Mouse (Mus musculus): ENCODE measurements around the gene Drg1. TPM values are rescaled to one million over a fixed set of nuclear protein-coding genes. Genes with fewer than 3 reads are reported as not detected.

Gene Drg1
- polyA plus RNA-seq, 1 experiment from 2014 or later = 226 TPM

GRCm38 (mm10) chr11:3247387-3247786 lies 18.8 kb downstream of the Drg1 start:
- H3K9me3 ChIP-seq = no peaks in the 10 kb centered on the region
- no peak overlapping the region for H3K27ac ChIP-seq
- no peaks in the 10 kb centered on the region for H3K4me1 ChIP-seq
- no peak overlapping the region for H3K4me3 ChIP-seq
- H3K4me2 ChIP-seq (replicated peaks) = no peak overlapping the region
- no peak overlapping the region for H3K9ac ChIP-seq
- no peaks in the 10 kb centered on the region for H3K27me3 ChIP-seq
- peaks cover 93% of the 10 kb centered on the region for H3K36me3 ChIP-seq
- no peak for ATAC-seq (ENCODE audit: low FRiP score, low read depth)
- WGBS = 95% methylated on average over 2 of the region's 2 CpGs

GRCm38 (mm10) chr11:3243771-3244170 lies 22.4 kb downstream of the Drg1 start:
- WGBS = 86% methylated on average over 4 of the region's 4 CpGs
- Histone ChIP-seq H3K4me3 (no peak overlapping the region), H3K36me3 (peaks cover 91% of the 10 kb centered on the region), H3K9ac (no peak overlapping the region), H3K27ac (no peak overlapping the region), H3K9me3 (no peaks in the 10 kb centered on the region), H3K27me3 (no peaks in the 10 kb centered on the region), H3K4me2 (replicated peaks) (no peak overlapping the region), H3K4me1 (no peaks in the 10 kb centered on the region)
- ATAC-seq (ENCODE audit: low FRiP score, low read depth) = no peak

- no peak overlapping the region for H3K4me3 ChIP-seq
- no peak for ATAC-seq (ENCODE audit: low FRiP score, low read depth)
- H3K27me3 ChIP-seq = no peaks in the 10 kb centered on the region
- peaks cover 90% of the 10 kb centered on the region for H3K36me3 ChIP-seq
- H3K9ac ChIP-seq = no peak overlapping the region
- WGBS = 94% methylated on average over 7 of the region's 7 CpGs
- no peaks in the 10 kb centered on the region for H3K9me3 ChIP-seq
- no peak overlapping the region for H3K27ac ChIP-seq
- no peak overlapping the region for H3K4me2 ChIP-seq (replicated peaks)
- no peaks in the 10 kb centered on the region for H3K4me1 ChIP-seq
Observed at GRCm38 (mm10) chr11:3242395-3242794, 23.8 kb downstream of the Drg1 start.

- Histone ChIP-seq H3K9me3 (peaks cover 4% of the 10 kb centered on the region; the same call in 1 of the 2 replicates), H3K9ac (no peak overlapping the region), H3K36me3 (peaks cover 95% of the 10 kb centered on the region), H3K4me1 (no peaks in the 10 kb centered on the region), H3K27ac (no peak overlapping the region), H3K4me2 (replicated peaks) (no peak overlapping the region), H3K4me3 (no peak overlapping the region), H3K27me3 (no peaks in the 10 kb centered on the region)
- WGBS = 92% methylated on average over 5 of the region's 5 CpGs
- ATAC-seq (ENCODE audit: low FRiP score, low read depth) = no peak
Observed at GRCm38 (mm10) chr11:3235277-3235676, 30.9 kb downstream of the Drg1 start.

GRCm38 (mm10) chr11:3233704-3234103 lies 32.5 kb downstream of the Drg1 start:
- H3K4me3 ChIP-seq = no peak overlapping the region
- no peaks in the 10 kb centered on the region for H3K27me3 ChIP-seq
- H3K9me3 ChIP-seq = peaks cover 4% of the 10 kb centered on the region; the same call in 1 of the 2 replicates
- WGBS = 85% methylated on average over 4 of the region's 4 CpGs
- ATAC-seq (ENCODE audit: low FRiP score, low read depth) = no peak
- no peak overlapping the region for H3K9ac ChIP-seq
- peaks cover 95% of the 10 kb centered on the region for H3K36me3 ChIP-seq
- no peak overlapping the region for H3K27ac ChIP-seq
- H3K4me2 ChIP-seq (replicated peaks) = no peak overlapping the region
- no peaks in the 10 kb centered on the region for H3K4me1 ChIP-seq

GRCm38 (mm10) chr11:3232248-3232647 lies 34.0 kb downstream of the Drg1 start:
- Histone ChIP-seq H3K4me3 (no peak overlapping the region), H3K9me3 (peaks cover 3% of the 10 kb centered on the region; the same call in 1 of the 2 replicates), H3K4me2 (replicated peaks) (no peak overlapping the region), H3K27me3 (no peaks in the 10 kb centered on the region), H3K27ac (no peak overlapping the region), H3K4me1 (no peaks in the 10 kb centered on the region), H3K36me3 (peaks cover 89% of the 10 kb centered on the region), H3K9ac (no peak overlapping the region)
- no peak for ATAC-seq (ENCODE audit: low FRiP score, low read depth)
- 88% methylated on average over 3 of the region's 3 CpGs for WGBS

GRCm38 (mm10) chr11:3227113-3227512 lies 39.1 kb downstream of the Drg1 start:
- Histone ChIP-seq H3K27ac (no peak overlapping the region), H3K9ac (no peak overlapping the region), H3K4me2 (replicated peaks) (no peak overlapping the region), H3K4me3 (no peak overlapping the region), H3K27me3 (no peaks in the 10 kb centered on the region), H3K4me1 (no peaks in the 10 kb centered on the region), H3K36me3 (peaks cover 86% of the 10 kb centered on the region), H3K9me3 (no peaks in the 10 kb centered on the region)
- ATAC-seq (ENCODE audit: low FRiP score, low read depth) = no peak
- WGBS = 95% methylated on average over 3 of the region's 3 CpGs

GRCm38 (mm10) chr11:3223105-3223504 lies 43.1 kb downstream of the Drg1 start:
- H3K4me2 ChIP-seq (replicated peaks) = no peak overlapping the region
- WGBS = 80% methylated on average over 5 of the region's 5 CpGs
- no peak overlapping the region for H3K4me3 ChIP-seq

GRCm38 (mm10) chr11:3212526-3212925 lies 53.7 kb downstream of the Drg1 start:
- no peak for ATAC-seq (ENCODE audit: low FRiP score, low read depth)
- Histone ChIP-seq H3K27me3 (no peaks in the 10 kb centered on the region), H3K4me2 (replicated peaks) (no peak overlapping the region), H3K4me1 (no peaks in the 10 kb centered on the region), H3K36me3 (peaks cover 80% of the 10 kb centered on the region), H3K9me3 (no peaks in the 10 kb centered on the region), H3K4me3 (no peak overlapping the region), H3K9ac (no peak overlapping the region), H3K27ac (no peak overlapping the region)
- 88% methylated on average over 1 of the region's 1 CpGs for WGBS

More at GRCm38 (mm10) chr11:3223105-3223504, 43.1 kb downstream of the Drg1 start:
- Histone ChIP-seq H3K9ac (no peak overlapping the region), H3K36me3 (peaks cover 82% of the 10 kb centered on the region), H3K9me3 (no peaks in the 10 kb centered on the region), H3K27me3 (no peaks in the 10 kb centered on the region), H3K27ac (no peak overlapping the region), H3K4me1 (no peaks in the 10 kb centered on the region)
- no peak for ATAC-seq (ENCODE audit: low FRiP score, low read depth)

- H3K27ac ChIP-seq = no peak overlapping the region
- H3K4me1 ChIP-seq = peaks cover 11% of the 10 kb centered on the region
- 96% methylated on average over 3 of the region's 3 CpGs for WGBS
- no peak overlapping the region for H3K9ac ChIP-seq
- ATAC-seq (ENCODE audit: low FRiP score, low read depth) = no peak
- no peak overlapping the region for H3K4me2 ChIP-seq (replicated peaks)
- no peaks in the 10 kb centered on the region for H3K27me3 ChIP-seq
- H3K4me3 ChIP-seq = no peak overlapping the region
- no peaks in the 10 kb centered on the region for H3K9me3 ChIP-seq
- peaks cover 63% of the 10 kb centered on the region for H3K36me3 ChIP-seq
Observed at GRCm38 (mm10) chr11:3206783-3207182, 59.4 kb downstream of the Drg1 start.

GRCm38 (mm10) chr11:3205207-3205606 lies 61.0 kb downstream of the Drg1 start:
- H3K4me1 ChIP-seq = peaks cover 11% of the 10 kb centered on the region
- WGBS = 90% methylated on average over 3 of the region's 3 CpGs
- H3K36me3 ChIP-seq = peaks cover 54% of the 10 kb centered on the region
- no peaks in the 10 kb centered on the region for H3K27me3 ChIP-seq
- H3K9ac ChIP-seq = no peak overlapping the region
- no peak overlapping the region for H3K27ac ChIP-seq
- ATAC-seq (ENCODE audit: low FRiP score, low read depth) = no peak
- H3K9me3 ChIP-seq = no peaks in the 10 kb centered on the region
- H3K4me3 ChIP-seq = no peak overlapping the region
- H3K4me2 ChIP-seq (replicated peaks) = no peak overlapping the region

GRCm38 (mm10) chr11:3203771-3204170 lies 62.4 kb downstream of the Drg1 start:
- ATAC-seq (ENCODE audit: low FRiP score, low read depth) = no peak
- Histone ChIP-seq H3K4me1 (peaks cover 11% of the 10 kb centered on the region), H3K36me3 (peaks cover 43% of the 10 kb centered on the region), H3K9me3 (no peaks in the 10 kb centered on the region), H3K4me3 (peak overlapping the region; percentile 44), H3K27ac (no peak overlapping the region), H3K9ac (no peak overlapping the region), H3K4me2 (replicated peaks) (peak overlapping the region; percentile 48), H3K27me3 (no peaks in the 10 kb centered on the region)
- WGBS = 86% methylated on average over 2 of the region's 2 CpGs

- ATAC-seq (ENCODE audit: low FRiP score, low read depth) = peak; percentile 11; the same call in 1 of the 2 replicates
- Histone ChIP-seq H3K27me3 (no peaks in the 10 kb centered on the region), H3K9ac (peak overlapping the region; percentile 60), H3K27ac (peak overlapping the region; percentile 0; the same call in 1 of the 2 replicates), H3K4me3 (peak overlapping the region; percentile 44), H3K9me3 (no peaks in the 10 kb centered on the region), H3K4me2 (replicated peaks) (peak overlapping the region; percentile 48), H3K36me3 (peaks cover 34% of the 10 kb centered on the region), H3K4me1 (peaks cover 11% of the 10 kb centered on the region)
- WGBS = 1% methylated on average over 54 of the region's 57 CpGs
Observed at GRCm38 (mm10) chr11:3202781-3203441, 63.3 kb downstream of the Drg1 start.

Data from limb, embryonic 13.5 days (tissue).